Mouse (Mus musculus): ENCODE measurements around the gene Wipi2.

Wipi2 gene

GRCm38 (mm10) chr5:142637823-142638222 is 10.3 kb downstream of the Wipi2 start:
- no peak for DNase-seq

- DNase-seq, result no peak
These were observed 12.6 kb downstream of the Wipi2 start for GRCm38 (mm10) chr5:142640088-142640487.

GRCm38 (mm10) chr5:142641331-142642051 is 14.0 kb downstream of the Wipi2 start:
- DNase-seq, result no peak

GRCm38 (mm10) chr5:142648162-142648561 is 20.7 kb downstream of the Wipi2 start:
- no peak for DNase-seq

- no peak for DNase-seq
These were observed 22.1 kb downstream of the Wipi2 start for GRCm38 (mm10) chr5:142649460-142650050.

- DNase-seq, result no peak
These were observed 22.9 kb downstream of the Wipi2 start for GRCm38 (mm10) chr5:142650390-142650789.

GRCm38 (mm10) chr5:142650794-142651497 is 23.4 kb downstream of the Wipi2 start:
- no peak for DNase-seq

- DNase-seq, result no peak
These were observed 24.8 kb downstream of the Wipi2 start for GRCm38 (mm10) chr5:142652266-142652665.

- DNase-seq, result no peak
These were observed 33.3 kb downstream of the Wipi2 start for GRCm38 (mm10) chr5:142660656-142661434.

GRCm38 (mm10) chr5:142667921-142668320 is 40.4 kb downstream of the Wipi2 start:
- DNase-seq, result no peak

GRCm38 (mm10) chr5:142668556-142669263 is 41.2 kb downstream of the Wipi2 start:
- no peak for DNase-seq

- DNase-seq, result no peak
These were observed 42.2 kb downstream of the Wipi2 start for GRCm38 (mm10) chr5:142669726-142670125.

- no peak for DNase-seq
These were observed 45.6 kb downstream of the Wipi2 start for GRCm38 (mm10) chr5:142673082-142673481.

GRCm38 (mm10) chr5:142678141-142678571 is 50.7 kb downstream of the Wipi2 start:
- DNase-seq, result no peak

- no peak for DNase-seq
These were observed 51.6 kb downstream of the Wipi2 start for GRCm38 (mm10) chr5:142679065-142679464.

GRCm38 (mm10) chr5:142681911-142682310 is 54.4 kb downstream of the Wipi2 start:
- DNase-seq, result no peak

GRCm38 (mm10) chr5:142682529-142682928 is 55.0 kb downstream of the Wipi2 start:
- no peak for DNase-seq

- DNase-seq, result no peak
These were observed 61.4 kb downstream of the Wipi2 start for GRCm38 (mm10) chr5:142688866-142689265.

- no peak for DNase-seq
These were observed 62.8 kb downstream of the Wipi2 start for GRCm38 (mm10) chr5:142690343-142690742.

GRCm38 (mm10) chr5:142692248-142692647 is 64.8 kb downstream of the Wipi2 start, which contains the start of gene Slc29a4:
Gene Slc29a4, plus strand, starts transcription at chr5:142692512.
- no peak for DNase-seq

- no peak for DNase-seq
These were observed 65.7 kb downstream of the Wipi2 start for GRCm38 (mm10) chr5:142692971-142693737.
